Mouse (Mus musculus): ENCODE results near the gene Chst3. TPM values are rescaled to one million over a fixed set of nuclear protein-coding genes. Genes with fewer than 3 reads are reported as not detected.

Gene Chst3
- 2.0 and 2.1 TPM in 2 replicates for polyA plus RNA-seq (2015; fragmentation: Nextera tagmentation; extraction: Ambion mirVana)

DNA sequence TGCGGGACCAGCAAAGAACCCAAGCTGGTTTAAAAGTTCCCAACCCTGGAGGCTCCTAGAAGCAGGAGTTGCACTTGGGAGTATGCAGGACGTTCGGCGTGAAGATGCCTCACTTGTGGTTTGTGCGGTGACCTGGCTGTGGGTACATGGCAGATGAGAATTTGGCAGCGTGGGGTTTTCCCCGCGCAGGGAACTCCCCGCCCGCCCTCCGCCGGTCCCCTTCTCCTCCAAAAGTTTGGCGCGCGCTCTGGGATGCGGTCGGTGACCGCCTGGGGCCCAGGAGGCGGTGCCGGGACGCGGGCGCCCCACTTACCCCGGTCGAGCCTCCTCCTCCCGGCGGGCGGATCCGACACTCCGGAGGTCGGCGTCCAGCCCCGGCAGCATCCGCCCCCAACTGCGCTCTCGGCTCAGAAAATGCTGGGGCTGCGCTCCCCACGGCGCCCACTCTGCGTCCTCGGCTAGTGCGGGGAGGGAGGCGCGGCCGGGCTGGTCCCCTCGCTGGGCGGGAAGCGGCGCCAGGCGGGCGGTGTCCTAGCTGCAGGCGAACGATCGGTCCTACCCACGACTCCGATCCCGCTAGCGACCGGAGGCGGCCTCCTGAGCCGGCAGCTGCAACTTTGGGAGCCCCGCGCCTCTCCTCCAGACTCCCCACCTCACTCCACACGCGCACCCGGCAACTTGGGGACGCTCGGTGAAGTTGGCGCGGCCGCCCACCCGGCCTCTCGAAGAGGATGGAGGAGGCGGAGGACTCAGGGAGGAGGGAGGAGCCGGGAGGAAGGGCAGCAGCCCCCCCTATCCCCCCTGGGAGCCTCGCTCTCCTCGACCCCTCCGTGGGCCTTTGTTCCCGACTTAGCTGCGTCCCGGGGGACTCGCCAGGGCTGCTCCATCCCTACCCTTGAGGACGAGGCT lies at the start of gene Chst3:
TSS of gene Chst3 (minus strand) at position 670 of the 909 bp plus-strand sequence.
- Histone ChIP-seq H3K9me3 (replicated peaks; ENCODE audit: control insufficient read depth, low read length) (no peaks in the 10 kb centered on the region), H3K4me2 (ENCODE audit: low read depth, low read length) (peak within 1 kb of the TSS; percentile 66), H3K4me1 (ENCODE audit: control insufficient read depth, insufficient read depth, low read length) (peaks cover 29% of the 10 kb centered on the region), H3K4me3 (replicated peaks; ENCODE audit: low read length) (peak within 1 kb of the TSS; percentile 65), H3K36me3 (ENCODE audit: control insufficient read depth, insufficient read depth, low read length) (no peaks in the 10 kb centered on the region), H3K27me3 (ENCODE audit: control insufficient read depth, insufficient read depth, low read length) (no peaks in the 10 kb centered on the region), H3K27ac (ENCODE audit: low read length) (peak within 1 kb of the TSS; percentile 70), H3K9ac (ENCODE audit: low read length) (peak within 1 kb of the TSS; percentile 81)
- peak; percentile 82 for ATAC-seq (ENCODE audit: insufficient read depth, low FRiP score)
- 1% methylated on average over 82 of the region's 83 CpGs for WGBS

DNA sequence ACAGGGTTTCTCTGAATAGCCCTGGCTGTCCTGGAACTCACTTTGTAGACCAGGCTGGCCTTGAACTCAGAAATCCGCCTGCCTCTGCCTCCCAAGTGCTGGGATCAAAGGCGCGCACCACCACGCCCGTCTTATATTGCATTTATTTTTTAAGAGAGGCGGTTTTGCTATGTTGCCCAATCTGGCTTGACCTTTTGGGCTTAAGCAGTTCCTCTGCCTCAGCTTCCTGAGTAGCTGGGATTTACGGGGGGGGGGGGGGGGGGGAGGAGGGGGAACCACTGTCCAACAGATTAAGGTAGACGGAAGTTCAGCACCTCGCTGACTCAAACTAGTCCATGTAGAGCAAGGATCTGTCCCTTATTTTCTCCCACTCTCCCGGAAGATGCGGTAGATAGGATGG lies 49.7 kb upstream of the Chst3 start:
- peak overlapping the region; percentile 56 for H3K27ac ChIP-seq (ENCODE audit: low read length)
- no peaks in the 10 kb centered on the region for H3K27me3 ChIP-seq (ENCODE audit: control insufficient read depth, insufficient read depth, low read length)
- H3K9ac ChIP-seq (ENCODE audit: low read length), result no peak overlapping the region
- WGBS, result 90% methylated on average over 10 of the region's 11 CpGs
- H3K4me3 ChIP-seq (replicated peaks; ENCODE audit: low read length), result no peak overlapping the region
- no peak overlapping the region for H3K4me2 ChIP-seq (ENCODE audit: low read depth, low read length)
- no peaks in the 10 kb centered on the region for H3K9me3 ChIP-seq (replicated peaks; ENCODE audit: control insufficient read depth, low read length)
- no peaks in the 10 kb centered on the region for H3K36me3 ChIP-seq (ENCODE audit: control insufficient read depth, insufficient read depth, low read length)
- H3K4me1 ChIP-seq (ENCODE audit: control insufficient read depth, insufficient read depth, low read length), result peaks cover 13% of the 10 kb centered on the region; the same call in 1 of the 2 replicates
- ATAC-seq (ENCODE audit: insufficient read depth, low FRiP score), result no peak

DNA sequence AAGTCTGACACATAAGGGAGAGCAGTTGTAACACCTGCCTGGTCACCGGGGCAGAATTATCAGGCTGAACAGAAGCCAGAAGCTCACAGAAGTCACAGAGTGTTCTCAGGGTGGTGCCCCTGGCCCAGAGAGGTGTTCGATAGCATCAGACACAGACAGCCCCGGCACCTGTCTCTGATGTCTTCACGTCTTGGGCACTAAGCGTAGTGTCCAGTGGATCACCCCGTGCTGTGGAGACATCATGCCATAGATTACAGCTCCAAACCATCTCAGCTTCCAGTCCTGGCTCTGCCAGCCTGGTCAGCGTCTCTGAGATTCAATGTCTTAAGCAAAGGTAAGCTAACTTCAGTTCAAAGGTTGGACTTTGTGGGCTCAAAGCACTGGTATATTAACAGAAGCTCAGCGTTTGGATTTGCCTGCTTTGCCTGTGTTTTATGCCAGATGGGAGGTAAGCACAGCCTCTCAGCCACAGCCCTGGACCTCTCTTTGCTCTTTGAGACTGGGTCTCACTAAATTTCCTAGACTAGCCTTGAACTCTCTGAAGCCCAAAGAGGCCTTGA lies 47.9 kb upstream of the Chst3 start:
- WGBS, result 81% methylated on average over 8 of the region's 8 CpGs
- no peak overlapping the region for H3K4me2 ChIP-seq (ENCODE audit: low read depth, low read length)
- H3K4me3 ChIP-seq (replicated peaks; ENCODE audit: low read length), result no peak overlapping the region
- no peaks in the 10 kb centered on the region for H3K27me3 ChIP-seq (ENCODE audit: control insufficient read depth, insufficient read depth, low read length)
- no peaks in the 10 kb centered on the region for H3K36me3 ChIP-seq (ENCODE audit: control insufficient read depth, insufficient read depth, low read length)
- H3K4me1 ChIP-seq (ENCODE audit: control insufficient read depth, insufficient read depth, low read length), result peaks cover 15% of the 10 kb centered on the region; the same call in 1 of the 2 replicates
- no peak for ATAC-seq (ENCODE audit: insufficient read depth, low FRiP score)
- no peak overlapping the region for H3K27ac ChIP-seq (ENCODE audit: low read length)
- H3K9ac ChIP-seq (ENCODE audit: low read length), result no peak overlapping the region
- no peaks in the 10 kb centered on the region for H3K9me3 ChIP-seq (replicated peaks; ENCODE audit: control insufficient read depth, low read length)

DNA sequence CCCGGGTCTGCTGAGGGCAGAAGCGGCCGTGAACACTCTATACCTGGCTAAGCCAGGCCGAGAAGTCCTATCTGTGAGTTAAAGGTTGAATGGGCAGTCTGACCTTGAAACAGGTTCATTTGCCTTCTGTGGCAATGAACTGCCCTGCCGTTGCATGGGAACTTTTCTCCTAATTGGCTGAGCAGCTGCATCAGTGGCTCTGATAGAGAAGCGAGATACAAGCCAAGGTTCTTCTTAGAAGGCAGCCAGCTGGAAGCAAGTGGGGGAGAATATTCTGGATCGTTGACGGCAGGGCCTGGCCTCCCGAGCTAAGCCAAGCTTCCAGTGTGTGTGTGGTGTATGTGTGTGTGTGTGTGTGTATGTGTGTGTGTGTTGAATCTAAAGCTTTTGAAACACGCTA lies 46.2 kb upstream of the Chst3 start:
- Histone ChIP-seq H3K27ac (ENCODE audit: low read length) (no peak overlapping the region), H3K36me3 (ENCODE audit: control insufficient read depth, insufficient read depth, low read length) (no peaks in the 10 kb centered on the region), H3K9ac (ENCODE audit: low read length) (no peak overlapping the region), H3K4me1 (ENCODE audit: control insufficient read depth, insufficient read depth, low read length) (peaks cover 15% of the 10 kb centered on the region), H3K27me3 (ENCODE audit: control insufficient read depth, insufficient read depth, low read length) (no peaks in the 10 kb centered on the region), H3K4me2 (ENCODE audit: low read depth, low read length) (no peak overlapping the region), H3K9me3 (replicated peaks; ENCODE audit: control insufficient read depth, low read length) (no peaks in the 10 kb centered on the region), H3K4me3 (replicated peaks; ENCODE audit: low read length) (no peak overlapping the region)
- ATAC-seq (ENCODE audit: insufficient read depth, low FRiP score), result no peak
- 65% methylated on average over 10 of the region's 10 CpGs for WGBS

DNA sequence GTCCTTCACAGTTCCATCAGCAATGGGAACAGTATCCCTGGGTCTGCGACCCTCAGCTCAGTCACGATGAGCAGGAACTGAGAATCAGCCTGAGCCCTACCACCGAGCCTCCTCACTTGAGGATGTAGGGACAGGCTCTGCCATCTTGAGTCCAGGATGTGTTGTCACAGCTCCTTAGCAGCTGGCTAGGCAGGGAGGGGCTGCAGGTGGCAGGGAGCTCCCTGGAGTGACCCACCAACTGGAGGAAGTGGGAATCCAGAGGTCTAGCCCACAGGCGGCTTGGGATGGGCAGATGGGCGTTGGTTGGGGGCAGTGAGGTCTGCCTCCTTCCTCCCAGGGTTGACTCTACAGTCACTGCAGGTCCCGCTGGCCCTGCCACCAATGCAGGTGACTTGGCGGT lies 44.3 kb upstream of the Chst3 start:
- no peak for ATAC-seq (ENCODE audit: insufficient read depth, low FRiP score)
- no peaks in the 10 kb centered on the region for H3K27me3 ChIP-seq (ENCODE audit: control insufficient read depth, insufficient read depth, low read length)
- no peak overlapping the region for H3K27ac ChIP-seq (ENCODE audit: low read length)
- WGBS, result 73% methylated on average over 7 of the region's 7 CpGs
- H3K9me3 ChIP-seq (replicated peaks; ENCODE audit: control insufficient read depth, low read length), result no peaks in the 10 kb centered on the region
- no peak overlapping the region for H3K9ac ChIP-seq (ENCODE audit: low read length)
- no peak overlapping the region for H3K4me3 ChIP-seq (replicated peaks; ENCODE audit: low read length)
- no peaks in the 10 kb centered on the region for H3K36me3 ChIP-seq (ENCODE audit: control insufficient read depth, insufficient read depth, low read length)
- H3K4me1 ChIP-seq (ENCODE audit: control insufficient read depth, insufficient read depth, low read length), result peaks cover 8% of the 10 kb centered on the region
- H3K4me2 ChIP-seq (ENCODE audit: low read depth, low read length), result no peak overlapping the region

DNA sequence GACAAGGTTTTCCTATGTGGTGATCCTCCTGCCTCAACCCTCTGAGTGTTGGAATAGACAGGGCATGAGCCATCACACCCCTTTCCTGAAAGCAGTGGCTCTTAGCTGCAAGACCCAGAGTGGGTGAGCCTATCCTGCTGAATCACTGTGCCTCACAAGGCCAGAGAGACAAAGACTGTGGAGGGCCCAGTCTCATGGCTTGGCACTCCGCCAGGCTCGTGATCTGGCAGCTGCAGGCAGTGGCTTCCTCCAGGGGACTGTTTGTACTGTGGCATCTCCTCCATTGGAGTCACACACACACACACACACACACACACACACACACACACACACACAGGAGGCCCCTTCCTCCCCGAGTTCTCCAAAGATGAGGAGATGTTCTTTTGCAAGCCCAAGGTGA lies 43.3 kb upstream of the Chst3 start:
- Histone ChIP-seq H3K27ac (ENCODE audit: low read length) (peak overlapping the region; percentile 61), H3K9me3 (replicated peaks; ENCODE audit: control insufficient read depth, low read length) (no peaks in the 10 kb centered on the region), H3K4me3 (replicated peaks; ENCODE audit: low read length) (no peak overlapping the region), H3K4me1 (ENCODE audit: control insufficient read depth, insufficient read depth, low read length) (peaks cover 8% of the 10 kb centered on the region), H3K27me3 (ENCODE audit: control insufficient read depth, insufficient read depth, low read length) (no peaks in the 10 kb centered on the region), H3K9ac (ENCODE audit: low read length) (0 out of 2 replicates have a peak overlapping the region, but pooled peaks have one; percentile 20), H3K36me3 (ENCODE audit: control insufficient read depth, insufficient read depth, low read length) (no peaks in the 10 kb centered on the region), H3K4me2 (ENCODE audit: low read depth, low read length) (no peak overlapping the region)
- peak; percentile 89; the same call in 1 of the 2 replicates for ATAC-seq (ENCODE audit: insufficient read depth, low FRiP score)
- 24% methylated on average over 3 of the region's 3 CpGs for WGBS

DNA sequence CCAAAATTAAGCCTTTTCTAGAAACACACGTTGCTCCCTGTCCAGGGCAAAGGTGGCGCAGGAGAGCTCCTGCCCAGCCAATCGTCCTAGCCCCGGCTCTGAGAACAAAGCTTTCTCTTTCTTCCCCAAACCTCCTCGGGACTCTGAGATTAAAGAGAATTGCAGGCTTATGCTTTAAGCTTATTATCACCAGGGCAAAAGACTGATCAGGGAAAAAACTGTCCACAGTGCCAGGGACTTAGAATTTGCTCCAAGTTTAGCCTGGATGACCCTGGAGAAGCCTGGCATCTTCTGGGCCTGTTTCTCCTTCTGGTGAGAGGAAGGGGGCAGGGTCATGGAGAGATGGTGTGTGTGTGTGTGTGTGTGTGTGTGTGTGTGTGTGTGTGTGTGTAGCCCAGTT lies 42.5 kb upstream of the Chst3 start:
- no peaks in the 10 kb centered on the region for H3K36me3 ChIP-seq (ENCODE audit: control insufficient read depth, insufficient read depth, low read length)
- ATAC-seq (ENCODE audit: insufficient read depth, low FRiP score), result no peak
- no peaks in the 10 kb centered on the region for H3K9me3 ChIP-seq (replicated peaks; ENCODE audit: control insufficient read depth, low read length)
- H3K27me3 ChIP-seq (ENCODE audit: control insufficient read depth, insufficient read depth, low read length), result no peaks in the 10 kb centered on the region
- no peak overlapping the region for H3K9ac ChIP-seq (ENCODE audit: low read length)
- H3K4me2 ChIP-seq (ENCODE audit: low read depth, low read length), result no peak overlapping the region
- no peak overlapping the region for H3K4me3 ChIP-seq (replicated peaks; ENCODE audit: low read length)
- peaks cover 8% of the 10 kb centered on the region for H3K4me1 ChIP-seq (ENCODE audit: control insufficient read depth, insufficient read depth, low read length)
- WGBS, result 45% methylated on average over 5 of the region's 5 CpGs
- no peak overlapping the region for H3K27ac ChIP-seq (ENCODE audit: low read length)

DNA sequence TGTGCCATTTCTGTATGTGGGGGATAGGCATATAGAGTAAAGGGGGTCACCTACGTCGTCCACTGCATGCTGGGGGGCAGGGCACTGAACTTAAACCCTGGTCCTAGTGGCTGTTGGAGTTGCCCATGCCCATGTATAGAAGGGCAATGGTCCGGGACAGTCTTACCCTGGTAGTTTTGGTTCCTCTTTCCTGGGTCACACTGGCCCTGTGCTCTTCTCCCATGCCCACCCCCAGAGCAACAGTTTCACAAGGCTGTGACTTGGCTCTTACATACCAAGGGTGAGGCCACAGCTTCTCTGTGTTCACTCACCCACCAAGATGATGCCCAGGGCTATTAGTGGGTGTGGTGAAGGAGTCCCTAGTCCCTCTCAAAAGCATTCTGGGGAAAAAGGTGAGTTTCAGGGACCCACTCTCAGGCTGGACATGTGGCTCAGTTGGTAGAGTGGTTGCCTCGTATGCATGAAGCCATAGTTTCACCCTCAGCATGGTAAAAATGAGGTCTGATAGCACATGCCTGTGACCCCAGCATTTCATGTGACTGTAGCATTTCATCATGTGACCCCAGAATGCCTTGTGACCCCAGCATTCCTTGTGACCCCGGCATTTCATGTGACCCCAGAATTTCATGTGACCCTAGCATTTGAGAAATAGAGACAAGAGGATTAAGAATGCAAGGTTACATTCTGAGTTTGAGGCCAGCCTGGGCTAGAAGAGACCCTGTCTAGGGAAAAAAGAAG lies 41.7 kb upstream of the Chst3 start:
- no peaks in the 10 kb centered on the region for H3K36me3 ChIP-seq (ENCODE audit: control insufficient read depth, insufficient read depth, low read length)
- no peak overlapping the region for H3K9ac ChIP-seq (ENCODE audit: low read length)
- no peak for ATAC-seq (ENCODE audit: insufficient read depth, low FRiP score)
- H3K4me1 ChIP-seq (ENCODE audit: control insufficient read depth, insufficient read depth, low read length), result peaks cover 8% of the 10 kb centered on the region
- H3K27ac ChIP-seq (ENCODE audit: low read length), result peak overlapping the region; percentile 22
- WGBS, result 84% methylated on average over 5 of the region's 5 CpGs
- H3K27me3 ChIP-seq (ENCODE audit: control insufficient read depth, insufficient read depth, low read length), result no peaks in the 10 kb centered on the region
- H3K4me2 ChIP-seq (ENCODE audit: low read depth, low read length), result no peak overlapping the region
- H3K9me3 ChIP-seq (replicated peaks; ENCODE audit: control insufficient read depth, low read length), result no peaks in the 10 kb centered on the region
- H3K4me3 ChIP-seq (replicated peaks; ENCODE audit: low read length), result no peak overlapping the region

Data from stomach, embryonic 16.5 days (tissue).